Mouse (Mus musculus) frontal cortex, adult (tissue): Measurements from ENCODE around the gene Sned1.

Experiments used
- ATAC-seq: cut with Nextera tagmentation; 2 replicates; pipeline ENCODE4 v1.9.2; 2017; ENCODE audit warnings: mild to moderate bottlenecking, moderate library complexity, mixed read lengths; ENCODE audit not compliant: low TSS enrichment

Gene Sned1

DNA sequence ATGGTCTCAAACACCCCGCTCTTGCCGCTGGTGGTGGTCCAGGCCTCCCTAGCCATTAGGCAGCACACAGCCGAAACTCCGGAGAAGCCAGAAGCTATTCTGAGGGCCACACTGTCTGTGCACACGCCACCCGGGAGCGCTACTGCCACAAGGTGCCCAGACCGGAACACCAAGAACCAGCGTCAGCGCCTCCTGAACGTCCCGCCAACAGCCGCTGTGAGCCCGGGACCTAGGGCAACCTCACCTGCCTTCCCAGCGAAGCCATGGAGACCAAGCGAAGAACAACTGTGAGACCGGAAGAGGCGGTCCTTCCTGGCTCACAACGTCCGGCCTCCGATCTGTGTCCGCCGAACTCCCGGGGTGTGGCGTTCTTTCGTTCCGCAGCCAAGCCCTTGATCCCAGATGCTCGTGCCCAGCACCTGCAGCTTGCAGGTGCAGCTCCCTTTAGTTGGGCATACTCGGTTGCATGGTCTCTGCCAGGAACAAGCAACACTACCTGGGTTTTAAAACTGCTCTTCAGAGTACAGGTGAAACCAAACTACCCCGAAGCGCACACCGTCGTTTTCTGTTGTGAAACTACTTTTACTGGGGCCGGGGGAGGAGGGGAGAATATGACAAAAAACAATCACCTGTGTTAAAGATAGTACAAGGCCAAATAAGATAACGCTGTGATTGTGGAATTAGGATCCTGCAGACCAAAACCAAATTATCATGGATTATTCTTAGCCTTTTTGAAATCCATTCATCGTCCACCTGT, 70.1 kb downstream of the Sned1 start, which contains the start of gene Mterf4:
TSS of gene Mterf4 (minus strand) at position 335 of the 757 bp plus-strand sequence.
- peak; percentile 99 for ATAC-seq

DNA sequence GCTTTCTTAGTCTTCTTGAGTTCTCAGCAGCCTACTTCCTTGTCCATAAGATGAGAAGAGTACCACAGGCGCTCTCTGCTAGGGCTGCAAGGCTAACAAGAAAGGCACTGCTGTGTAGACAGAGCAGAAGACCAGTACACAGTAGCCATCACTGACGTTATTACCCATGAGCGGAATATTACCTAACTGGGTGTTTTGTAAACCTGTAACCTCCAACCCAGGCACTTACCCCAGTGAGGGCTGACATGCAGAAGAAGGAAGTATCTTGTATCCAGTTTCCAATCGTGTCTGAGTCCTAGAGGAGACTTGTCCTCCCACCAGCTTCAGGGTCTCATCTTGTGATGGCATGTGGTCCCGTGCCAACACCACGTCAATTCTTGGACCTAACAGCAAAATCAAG, 88.3 kb downstream of the Sned1 start:
- ATAC-seq, result no peak

DNA sequence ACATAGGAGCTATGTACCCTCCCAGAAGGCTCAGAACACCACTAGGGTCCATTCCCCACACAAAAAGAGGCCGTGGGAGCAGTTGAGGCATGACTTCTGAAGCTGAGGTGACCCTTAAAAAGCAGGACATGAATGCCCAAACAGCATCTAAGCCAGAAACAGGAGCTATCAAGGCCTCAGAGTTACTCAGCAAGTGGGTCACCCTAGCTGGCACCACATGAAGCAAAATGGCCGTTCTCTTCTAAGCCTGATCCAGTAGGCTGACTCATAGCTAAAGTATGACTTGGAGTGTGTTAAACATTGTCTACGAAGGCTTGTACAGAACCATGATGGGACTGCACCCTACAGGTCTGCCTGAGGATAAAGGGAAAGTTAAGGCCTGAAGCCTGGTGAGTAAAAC, 90.8 kb downstream of the Sned1 start:
- no peak for ATAC-seq

DNA sequence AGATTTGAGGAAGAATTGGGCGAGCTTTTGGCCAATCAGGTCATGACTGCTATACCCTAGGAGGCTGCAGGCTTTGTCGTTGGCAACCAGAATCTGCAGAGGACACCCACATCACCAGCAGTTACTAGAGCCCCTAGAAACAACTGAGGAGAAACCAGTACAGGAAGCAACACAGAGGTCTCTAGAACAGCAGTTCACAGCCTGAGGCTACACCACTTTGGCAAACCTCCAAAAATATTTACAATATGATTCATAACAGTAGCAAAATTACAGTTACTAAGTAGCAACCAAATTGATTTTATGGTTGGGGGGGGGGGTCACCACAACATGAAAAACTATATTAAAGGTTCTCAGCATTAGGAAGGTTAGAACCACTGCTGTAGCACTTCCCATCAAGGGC, 99.0 kb downstream of the Sned1 start:
- ATAC-seq, result no peak

DNA sequence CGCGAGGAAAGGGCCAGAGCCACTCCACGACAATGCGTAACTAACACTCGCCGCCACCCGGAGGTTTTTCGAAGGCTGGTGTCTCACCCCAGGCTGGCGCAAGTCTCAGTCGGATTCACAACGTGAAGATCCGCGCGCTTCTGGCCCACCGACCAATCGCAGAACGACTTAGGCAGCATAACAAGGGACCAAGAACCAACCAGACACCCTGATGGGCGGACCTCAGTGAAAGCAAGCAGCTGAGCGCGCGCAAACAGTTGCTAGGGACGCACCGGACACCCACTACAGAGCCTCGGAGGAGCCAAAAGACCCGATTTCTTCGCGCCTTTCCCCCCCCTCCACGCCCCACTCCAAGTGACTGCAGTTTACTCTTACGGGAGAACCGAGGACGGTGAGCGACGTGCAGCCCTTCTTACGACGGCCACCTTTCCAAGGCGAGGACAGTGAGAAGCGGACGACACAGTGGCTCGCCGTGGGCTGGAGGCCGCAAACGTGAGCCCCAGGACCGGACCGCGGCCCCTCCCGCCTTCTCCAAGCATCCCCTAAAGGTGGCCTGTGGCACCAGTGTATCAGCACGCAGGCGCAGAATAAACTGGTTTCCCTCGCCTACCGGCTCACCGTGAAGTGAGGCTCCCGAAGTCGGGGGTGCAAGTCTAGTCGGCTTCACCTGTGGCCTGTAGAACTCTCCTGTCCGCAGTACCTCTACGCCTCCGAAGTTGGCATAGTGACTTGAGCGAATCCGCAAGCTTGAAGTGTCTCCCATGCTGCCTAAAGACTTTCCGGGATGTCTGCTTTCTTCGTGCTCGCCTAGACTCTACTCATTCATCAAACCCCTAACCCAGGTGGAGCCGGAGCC, 107.2 kb downstream of the Sned1 start, which contains the start of the genes Ppp1r7 and Pask:
TSS of gene Ppp1r7 (plus strand) at position 207 of the 856 bp plus-strand sequence.
TSS of gene Pask (minus strand) at position 835 of the 856 bp plus-strand sequence.
- ATAC-seq, result peak; percentile 93

DNA sequence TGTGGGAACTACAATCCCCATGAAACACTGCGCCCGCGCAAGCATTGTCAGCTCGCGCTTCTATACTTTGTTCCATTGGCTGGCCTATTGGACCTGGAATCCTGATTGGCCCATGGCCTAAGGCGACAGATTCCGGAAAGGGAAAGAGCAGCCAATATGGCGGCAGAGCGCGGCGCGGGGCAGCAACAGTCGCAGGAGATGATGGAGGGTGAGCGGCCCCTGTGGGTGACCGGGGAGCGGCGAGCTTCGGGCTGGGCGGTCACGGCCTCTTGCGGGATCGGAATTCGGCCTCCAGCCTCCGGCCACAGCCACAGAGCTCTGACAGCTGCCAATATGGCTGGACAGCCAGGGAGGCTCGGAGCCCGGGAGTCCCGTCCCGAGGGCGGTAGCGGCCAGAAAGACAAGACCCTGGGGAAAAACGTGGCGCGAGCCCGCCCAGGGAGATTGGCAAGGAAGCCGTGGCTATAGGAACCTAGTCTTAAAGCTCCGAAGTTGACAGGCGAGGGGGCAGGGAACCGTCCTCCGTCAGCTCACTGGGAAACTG, 107.9 kb downstream of the Sned1 start:
- ATAC-seq, result peak; percentile 96

DNA sequence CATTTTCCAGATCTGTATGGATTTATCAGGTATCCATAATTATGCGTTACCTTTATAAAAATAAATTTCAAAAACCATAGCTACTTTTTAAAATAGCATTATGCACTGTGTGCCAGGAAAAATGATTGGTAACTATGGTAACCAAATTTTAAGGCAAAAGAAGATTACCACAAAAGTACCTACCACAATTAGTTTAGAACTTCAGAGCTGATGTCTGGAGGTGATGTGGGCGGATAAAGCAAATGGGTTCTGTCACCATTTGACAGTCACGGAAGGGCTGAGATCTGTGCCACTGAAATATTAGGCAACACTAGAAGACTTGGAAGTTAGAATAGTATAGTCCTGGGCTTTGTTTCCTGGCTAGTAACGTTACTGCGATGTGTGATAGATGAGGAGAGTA, 111.5 kb downstream of the Sned1 start:
- ATAC-seq, result no peak

DNA sequence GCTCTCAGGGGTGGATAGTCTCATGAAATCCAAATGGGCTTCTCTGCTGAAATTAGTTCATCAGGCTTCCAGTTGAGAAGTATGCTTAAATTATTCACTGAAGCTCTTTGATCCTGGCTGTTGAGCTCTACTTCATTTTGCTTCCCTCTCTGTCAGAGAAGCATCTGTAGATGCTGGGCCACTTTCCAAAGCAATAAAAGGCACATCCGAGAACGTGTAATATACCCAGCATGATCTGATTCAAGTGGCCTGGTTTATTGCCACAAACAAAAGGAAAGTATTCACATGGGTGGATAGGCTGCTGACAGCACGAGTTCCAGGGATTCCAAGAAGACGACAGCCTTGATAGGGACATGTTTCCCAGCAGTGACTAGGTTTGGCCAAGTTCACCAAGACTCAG, 114.1 kb downstream of the Sned1 start:
- peak; percentile 42; the same call in 1 of the 2 replicates for ATAC-seq
